Mouse (Mus musculus): ENCODE results near the gene Ccl22. TPM values are rescaled to one million over a fixed set of nuclear protein-coding genes. Genes with fewer than 3 reads are reported as not detected.

Gene Ccl22
- polyA plus RNA-seq, 1 experiment: not detected

DNA sequence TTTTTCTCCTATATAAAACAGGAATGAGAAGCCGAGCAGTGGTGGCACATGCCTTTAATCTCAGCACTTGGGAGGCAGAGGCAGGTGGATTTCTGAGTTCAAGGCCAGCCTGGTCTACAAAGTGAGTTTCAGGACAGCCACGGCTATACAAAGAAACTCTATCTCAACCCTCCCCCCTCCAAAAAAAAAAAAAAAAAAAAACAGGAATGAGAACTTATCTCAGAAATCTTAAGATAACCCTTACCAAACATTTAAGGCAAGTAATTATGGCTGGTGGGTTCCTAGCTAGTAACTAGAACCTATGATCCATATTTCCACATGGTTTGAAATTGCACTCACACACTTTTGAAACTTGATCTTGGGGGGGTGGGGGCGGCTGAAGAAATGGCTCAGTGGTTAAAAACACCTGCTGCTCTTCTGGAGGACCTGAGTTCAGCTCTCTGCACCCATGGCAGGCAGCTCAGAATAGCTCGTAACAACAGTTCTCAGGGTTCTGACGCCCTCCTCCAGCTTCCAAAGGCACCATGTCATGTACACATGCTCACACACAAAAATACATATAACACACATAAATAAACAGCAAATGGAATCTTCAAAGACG is 40.7 kb downstream of the Ccl22 start:
- Histone ChIP-seq H3K36me3 (ENCODE audit: control insufficient read depth, insufficient read depth) (no peaks in the 10 kb centered on the region), H3K79me3 (ENCODE audit: low read depth) (no peaks in the 10 kb centered on the region), H3K27me3 (ENCODE audit: control insufficient read depth, insufficient read depth, insufficient read length) (no peaks in the 10 kb centered on the region), H3K79me2 (ENCODE audit: control insufficient read depth, insufficient read depth) (no peaks in the 10 kb centered on the region), H3ac (ENCODE audit: control insufficient read depth, insufficient read length, low read depth) (no peak overlapping the region), H3K4me3 (ENCODE audit: insufficient read depth, poor library complexity, severe bottlenecking) (no peak overlapping the region)
- TF ChIP-seq USF1 (IDR thresholded peaks at IDR 0.05; ENCODE audit: low read depth) (no peak), MYOD1 (IDR thresholded peaks at IDR 0.05; ENCODE audit: control insufficient read depth, insufficient read length, low read depth) (peak; percentile 17), CTCF (IDR thresholded peaks at IDR 0.05; ENCODE audit: control insufficient read depth, insufficient read depth, insufficient read length) (no peak), MYOG (IDR thresholded peaks at IDR 0.05; ENCODE audit: control insufficient read depth, extremely low read depth, insufficient read length) (no peak)

DNA sequence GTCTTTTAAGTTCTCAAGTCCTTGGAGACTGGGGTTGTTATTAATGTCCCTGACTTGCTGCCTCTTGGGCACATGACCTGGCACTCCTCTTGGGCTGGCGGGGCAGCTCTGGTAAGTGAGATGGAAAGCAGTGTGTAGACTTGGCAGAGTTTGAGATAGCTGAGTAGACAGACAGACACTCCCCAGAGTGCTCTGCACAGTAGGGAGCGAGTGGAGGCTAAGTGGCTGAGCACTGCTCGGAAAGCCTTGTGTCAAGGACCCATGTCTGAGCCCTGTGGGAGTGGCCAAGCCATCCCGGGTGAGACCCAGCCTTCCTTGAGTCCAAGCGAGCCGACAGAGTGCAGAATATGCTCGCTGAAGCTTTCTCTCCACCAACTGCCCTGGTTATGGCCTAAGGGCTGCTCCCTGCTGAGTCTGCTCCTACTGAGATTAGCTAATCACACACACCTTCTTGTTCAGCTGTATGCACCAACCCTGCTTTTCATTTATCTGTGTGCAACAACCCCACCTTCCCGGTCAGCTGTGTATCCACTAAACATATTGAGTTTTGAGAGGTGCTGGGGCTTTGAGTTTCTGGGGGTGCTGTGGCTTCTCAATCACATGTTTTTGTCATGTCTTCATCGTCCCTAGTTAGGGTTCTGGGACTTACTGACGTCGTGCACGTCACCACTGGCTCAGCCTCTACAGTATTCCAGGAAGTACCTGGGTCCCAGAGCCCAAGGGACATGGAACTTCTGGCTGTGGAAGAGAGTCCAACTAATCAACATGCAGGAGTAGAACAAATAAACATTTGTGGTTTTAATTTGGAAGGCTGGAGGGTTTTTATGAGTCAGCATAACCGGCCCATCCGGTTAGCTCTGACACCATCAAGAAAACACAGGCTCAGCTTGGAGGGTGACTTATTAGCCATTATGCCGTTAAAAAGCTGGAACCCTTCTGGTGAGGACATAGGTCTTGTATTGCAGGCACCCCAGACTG is 42.4 kb downstream of the Ccl22 start:
- no peaks in the 10 kb centered on the region for H3K79me2 ChIP-seq (ENCODE audit: control insufficient read depth, insufficient read depth)
- H3K79me3 ChIP-seq (ENCODE audit: low read depth): no peaks in the 10 kb centered on the region
- no peak overlapping the region for H3ac ChIP-seq (ENCODE audit: control insufficient read depth, insufficient read length, low read depth)
- H3K36me3 ChIP-seq (ENCODE audit: control insufficient read depth, insufficient read depth): no peaks in the 10 kb centered on the region
- no peak overlapping the region for H3K4me3 ChIP-seq (ENCODE audit: insufficient read depth, poor library complexity, severe bottlenecking)
- H3K27me3 ChIP-seq (ENCODE audit: control insufficient read depth, insufficient read depth, insufficient read length): no peaks in the 10 kb centered on the region
- TF ChIP-seq USF1 (IDR thresholded peaks at IDR 0.05; ENCODE audit: low read depth): peak; percentile 76
- TF ChIP-seq CTCF (IDR thresholded peaks at IDR 0.05; ENCODE audit: control insufficient read depth, insufficient read depth, insufficient read length): no peak

DNA sequence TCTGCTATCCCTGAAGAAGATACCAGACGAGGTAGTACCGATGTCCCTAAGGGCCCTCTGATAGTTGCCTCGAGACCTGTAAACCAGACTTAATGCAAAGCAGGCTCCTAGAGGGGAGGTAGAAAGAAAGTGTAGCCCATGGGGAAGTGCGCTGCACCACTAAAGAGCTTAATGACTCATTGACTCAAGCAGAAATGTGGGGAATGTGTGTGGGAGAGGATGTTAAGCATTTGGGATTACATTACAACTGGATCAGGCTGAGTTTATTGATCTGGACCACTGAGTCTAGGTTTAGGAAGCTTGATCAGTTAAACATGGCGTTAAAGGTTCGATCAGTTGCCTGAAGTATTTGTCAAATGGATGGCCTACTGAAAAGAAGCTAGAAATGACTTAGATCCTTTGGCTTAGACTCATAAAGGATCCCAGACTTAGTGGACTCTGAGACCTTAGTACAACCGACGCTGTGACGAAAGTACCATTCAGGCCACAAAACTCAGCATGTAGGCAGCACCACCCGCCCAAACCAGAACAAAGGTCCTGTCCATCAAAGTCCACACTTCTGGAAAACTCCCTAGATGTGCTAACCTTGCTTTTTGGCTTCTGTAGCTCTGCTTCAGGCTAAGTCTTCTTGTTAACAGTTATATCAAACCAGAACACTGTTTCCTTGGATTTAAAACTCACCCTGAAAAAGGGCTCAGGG is 44.0 kb downstream of the Ccl22 start:
- Histone ChIP-seq H3K4me3 (ENCODE audit: insufficient read depth, poor library complexity, severe bottlenecking) (no peak overlapping the region), H3K27me3 (ENCODE audit: control insufficient read depth, insufficient read depth, insufficient read length) (no peaks in the 10 kb centered on the region), H3K79me2 (ENCODE audit: control insufficient read depth, insufficient read depth) (no peaks in the 10 kb centered on the region), H3ac (ENCODE audit: control insufficient read depth, insufficient read length, low read depth) (no peak overlapping the region), H3K79me3 (ENCODE audit: low read depth) (no peaks in the 10 kb centered on the region), H3K36me3 (ENCODE audit: control insufficient read depth, insufficient read depth) (no peaks in the 10 kb centered on the region)
- TF ChIP-seq CTCF (IDR thresholded peaks at IDR 0.05; ENCODE audit: control insufficient read depth, insufficient read depth, insufficient read length) (no peak), CEBPB (IDR thresholded peaks at IDR 0.05; ENCODE audit: low read depth) (no peak), USF1 (IDR thresholded peaks at IDR 0.05; ENCODE audit: low read depth) (no peak), MYOG (IDR thresholded peaks at IDR 0.05; ENCODE audit: control insufficient read depth, extremely low read depth, insufficient read length) (no peak), MAX (IDR thresholded peaks at IDR 0.05) (no peak), MYOD1 (IDR thresholded peaks at IDR 0.05; ENCODE audit: control insufficient read depth, insufficient read length, low read depth) (no peak), FOSL1 (IDR thresholded peaks at IDR 0.05; ENCODE audit: insufficient read depth, low read length, poor library complexity, severe bottlenecking) (no peak)

DNA sequence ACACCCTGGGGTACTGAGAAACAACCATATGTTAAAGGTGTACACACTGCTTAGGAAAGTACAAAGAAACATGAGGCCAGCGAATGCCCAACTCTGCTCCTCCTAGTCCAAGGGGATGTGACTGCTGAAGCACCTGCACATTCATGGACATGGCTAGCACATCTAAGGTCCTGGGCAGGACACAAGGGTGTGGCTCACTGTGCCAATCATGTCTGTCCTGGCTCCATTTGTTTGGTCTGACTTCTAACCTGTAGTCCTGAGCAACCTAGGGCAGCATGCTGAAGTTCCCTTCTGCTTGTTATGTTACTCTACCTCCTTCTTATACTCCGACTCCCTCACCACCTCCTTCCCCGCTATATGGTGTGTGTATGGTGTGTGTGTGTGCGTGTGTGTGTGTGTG is 49.0 kb downstream of the Ccl22 start:
- H3K4me3 ChIP-seq (ENCODE audit: insufficient read depth, poor library complexity, severe bottlenecking): no peak overlapping the region
- TF ChIP-seq CTCF (IDR thresholded peaks at IDR 0.05; ENCODE audit: control insufficient read depth, insufficient read depth, insufficient read length): no peak
- TF ChIP-seq CEBPB (IDR thresholded peaks at IDR 0.05; ENCODE audit: low read depth): no peak
- TF ChIP-seq FOSL1 (IDR thresholded peaks at IDR 0.05; ENCODE audit: insufficient read depth, low read length, poor library complexity, severe bottlenecking): no peak
- TF ChIP-seq MYOD1 (IDR thresholded peaks at IDR 0.05; ENCODE audit: control insufficient read depth, insufficient read length, low read depth): no peak
- TF ChIP-seq USF1 (IDR thresholded peaks at IDR 0.05; ENCODE audit: low read depth): no peak
- TF ChIP-seq MYOG (IDR thresholded peaks at IDR 0.05; ENCODE audit: control insufficient read depth, extremely low read depth, insufficient read length): no peak
- no peak for TF ChIP-seq MAX (IDR thresholded peaks at IDR 0.05)
- H3K79me2 ChIP-seq (ENCODE audit: control insufficient read depth, insufficient read depth): no peaks in the 10 kb centered on the region
- no peak overlapping the region for H3ac ChIP-seq (ENCODE audit: control insufficient read depth, insufficient read length, low read depth)
- H3K36me3 ChIP-seq (ENCODE audit: control insufficient read depth, insufficient read depth): no peaks in the 10 kb centered on the region
- no peaks in the 10 kb centered on the region for H3K79me3 ChIP-seq (ENCODE audit: low read depth)
- no peaks in the 10 kb centered on the region for H3K27me3 ChIP-seq (ENCODE audit: control insufficient read depth, insufficient read depth, insufficient read length)

DNA sequence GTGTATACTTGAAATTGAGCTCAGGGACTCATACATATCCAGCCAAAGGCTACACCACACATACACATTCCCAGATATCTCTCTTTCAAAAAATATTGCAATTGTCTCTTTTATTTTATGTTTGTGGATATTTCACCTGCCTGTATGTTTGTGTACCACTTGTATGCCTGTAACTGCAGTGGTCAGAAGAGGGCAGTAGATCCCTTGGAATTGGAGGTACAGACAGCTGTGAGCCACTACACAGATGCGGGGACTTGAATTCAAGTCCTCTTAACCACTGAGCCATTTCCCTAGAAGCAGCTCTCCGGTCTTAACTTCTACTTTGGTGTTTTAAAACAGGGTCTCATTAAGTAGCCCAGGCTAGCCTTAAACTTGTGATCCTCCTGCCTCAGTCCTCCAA is 49.4 kb downstream of the Ccl22 start:
- Histone ChIP-seq H3K4me3 (ENCODE audit: insufficient read depth, poor library complexity, severe bottlenecking) (no peak overlapping the region), H3K79me2 (ENCODE audit: control insufficient read depth, insufficient read depth) (no peaks in the 10 kb centered on the region), H3ac (ENCODE audit: control insufficient read depth, insufficient read length, low read depth) (no peak overlapping the region), H3K27me3 (ENCODE audit: control insufficient read depth, insufficient read depth, insufficient read length) (no peaks in the 10 kb centered on the region), H3K36me3 (ENCODE audit: control insufficient read depth, insufficient read depth) (no peaks in the 10 kb centered on the region), H3K79me3 (ENCODE audit: low read depth) (no peaks in the 10 kb centered on the region)
- TF ChIP-seq USF1 (IDR thresholded peaks at IDR 0.05; ENCODE audit: low read depth): no peak
- no peak for TF ChIP-seq MYOG (IDR thresholded peaks at IDR 0.05; ENCODE audit: control insufficient read depth, extremely low read depth, insufficient read length)
- TF ChIP-seq MYOD1 (IDR thresholded peaks at IDR 0.05; ENCODE audit: control insufficient read depth, insufficient read length, low read depth): no peak
- no peak for TF ChIP-seq CTCF (IDR thresholded peaks at IDR 0.05; ENCODE audit: control insufficient read depth, insufficient read depth, insufficient read length)
- no peak for TF ChIP-seq MAX (IDR thresholded peaks at IDR 0.05)
- no peak for TF ChIP-seq FOSL1 (IDR thresholded peaks at IDR 0.05; ENCODE audit: insufficient read depth, low read length, poor library complexity, severe bottlenecking)
- TF ChIP-seq CEBPB (IDR thresholded peaks at IDR 0.05; ENCODE audit: low read depth): no peak
